Mouse (Mus musculus) brown adipose tissue, adult 24 weeks (tissue): Measurements from ENCODE around the gene Nup62. TPM values are rescaled to one million over a fixed set of nuclear protein-coding genes. Genes with fewer than 3 reads are reported as not detected.

Experiments
- H3K27ac ChIP-seq: fragments of 200-500 bp; replicated peaks from 2 replicates; pipeline ENCODE4 v1.5.1; 2012; ENCODE audit warnings: low read depth, mild to moderate bottlenecking, low read length
- H3K4me1 ChIP-seq: fragments of 200-500 bp; 2 replicates; pipeline ENCODE4 v1.6.1; 2012; ENCODE audit warnings: low read length, mixed read lengths; ENCODE audit not compliant: control insufficient read depth, insufficient read depth, insufficient read length
- H3K4me3 ChIP-seq: fragments of 200-500 bp; 2 replicates; pipeline ENCODE4 v1.5.1; 2012; ENCODE audit warnings: low read depth, mild to moderate bottlenecking, low read length, moderate library complexity; ENCODE audit not compliant: insufficient read depth
- polyA plus RNA-seq: library from polyadenylated mRNA; stranded (reverse); fragments of >200 nt; gene quantifications from 2 replicates; pipeline ENCODE4 v1.2.4, GENCODE M21; 2012; ENCODE audit not compliant: missing spikeins, insufficient read depth, insufficient read length

Gene Nup62
- polyA plus RNA-seq, 1 experiment, result 8.2 TPM

DNA sequence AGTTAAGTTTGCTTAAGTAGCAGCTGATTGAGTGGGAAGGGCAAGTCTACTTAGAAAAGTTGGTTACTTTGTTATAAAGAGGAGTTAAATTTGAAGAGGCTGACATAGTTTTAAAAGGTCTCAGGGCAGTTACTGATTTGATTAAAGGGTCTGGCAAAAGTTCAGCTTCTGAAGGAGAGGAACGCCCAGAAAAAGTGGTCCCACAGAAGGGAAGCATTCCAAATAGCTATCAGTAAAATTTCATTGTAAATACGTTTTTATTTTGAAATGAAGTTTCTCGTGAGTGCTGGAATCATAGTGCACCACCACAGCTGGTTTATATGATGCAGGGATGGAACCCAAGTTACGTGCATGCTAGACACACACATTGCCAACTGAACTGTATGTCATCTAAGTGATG lies 16.9 kb downstream of the Nup62 start:
- H3K4me3 ChIP-seq, result no peak overlapping the region
- peaks cover 8% of the 10 kb centered on the region for H3K4me1 ChIP-seq
- no peak overlapping the region for H3K27ac ChIP-seq

DNA sequence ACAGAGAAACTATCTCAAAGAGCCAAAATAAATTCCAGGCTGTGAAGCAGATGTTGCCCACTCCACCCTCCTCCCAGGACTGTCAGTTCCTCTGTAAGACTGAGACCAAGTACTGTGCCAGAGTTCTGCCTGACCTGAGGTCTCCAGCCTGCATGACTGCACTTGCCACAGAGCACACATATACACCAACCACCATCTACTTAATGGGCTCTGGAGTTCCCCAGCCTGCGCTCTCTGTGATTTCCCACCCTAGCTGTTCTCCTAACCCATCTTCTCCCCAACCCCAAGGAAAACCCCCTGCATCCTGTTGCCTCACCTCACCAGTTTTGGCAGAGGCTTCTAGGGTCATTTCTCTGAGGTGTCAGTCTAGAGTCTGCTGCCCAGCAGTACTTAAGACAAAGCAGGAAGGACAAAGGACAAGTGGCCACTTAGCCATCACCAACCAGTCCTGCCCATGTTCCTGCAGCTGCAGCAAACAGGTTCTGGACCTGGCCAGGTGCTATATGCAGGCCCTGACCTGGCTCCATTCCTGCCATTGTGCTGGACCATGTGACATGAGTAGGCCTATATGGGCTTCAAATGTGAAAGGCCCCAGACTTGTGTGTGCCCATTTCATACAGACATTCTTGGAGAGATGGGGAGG lies 19.6 kb downstream of the Nup62 start:
- no peak overlapping the region for H3K4me3 ChIP-seq
- peak overlapping the region; percentile 7; the same call in 1 of the 2 replicates for H3K27ac ChIP-seq
- H3K4me1 ChIP-seq, result peaks cover 14% of the 10 kb centered on the region

DNA sequence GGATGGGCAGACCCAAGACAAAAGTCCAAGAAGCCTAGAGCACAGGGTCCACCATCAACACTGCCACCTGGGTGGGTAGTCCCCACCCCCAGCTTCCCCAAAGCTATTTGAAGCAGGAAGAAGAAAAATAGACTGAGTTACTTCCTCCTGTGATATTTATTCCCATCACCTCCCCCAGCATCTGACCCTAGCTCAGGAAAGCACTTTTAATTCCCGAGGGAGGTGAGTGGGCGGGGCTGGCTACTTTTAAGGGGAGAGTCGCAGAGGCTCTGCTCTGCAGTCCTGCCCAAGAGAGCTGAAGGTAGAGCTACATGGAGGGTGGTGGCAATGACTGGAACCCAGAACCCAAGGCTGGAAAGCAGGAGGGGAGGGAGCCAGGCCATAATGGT lies 20.1 kb downstream of the Nup62 start:
- H3K4me1 ChIP-seq, result peaks cover 14% of the 10 kb centered on the region
- H3K27ac ChIP-seq, result peak overlapping the region; percentile 15; the same call in 1 of the 2 replicates
- no peak overlapping the region for H3K4me3 ChIP-seq

DNA sequence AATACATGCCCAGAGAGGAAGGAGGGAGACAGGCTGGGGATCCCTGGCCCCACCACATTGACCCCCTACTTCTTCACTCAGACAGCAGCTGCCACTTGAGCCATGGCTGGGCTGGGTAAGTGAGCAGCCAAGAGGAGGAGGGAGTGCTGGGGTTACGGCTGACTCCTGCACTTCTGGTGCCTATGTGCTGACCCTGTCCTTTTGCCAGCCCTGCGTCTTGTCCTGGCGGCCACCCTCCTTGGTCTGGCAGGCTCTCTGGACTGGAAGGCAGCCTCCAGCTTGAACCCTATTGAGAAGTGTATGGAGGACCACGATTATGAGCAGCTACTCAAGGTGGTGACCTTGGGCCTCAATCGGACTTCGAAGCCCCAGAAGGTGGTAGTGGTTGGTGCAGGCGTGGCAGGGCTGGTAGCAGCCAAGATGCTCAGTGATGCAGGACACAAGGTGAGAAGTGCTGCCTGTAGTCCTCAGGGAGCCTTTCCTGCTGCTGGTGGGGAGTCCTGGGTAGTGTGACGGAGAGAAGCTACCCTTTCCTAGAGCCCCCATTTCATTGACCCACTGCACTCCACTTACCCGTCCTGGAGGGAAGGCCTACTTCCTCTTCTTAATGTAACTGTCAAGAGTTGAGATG lies 20.6 kb downstream of the Nup62 start:
- Histone ChIP-seq H3K4me3 (no peak overlapping the region), H3K27ac (peak overlapping the region; percentile 15; the same call in 1 of the 2 replicates), H3K4me1 (peaks cover 14% of the 10 kb centered on the region)

DNA sequence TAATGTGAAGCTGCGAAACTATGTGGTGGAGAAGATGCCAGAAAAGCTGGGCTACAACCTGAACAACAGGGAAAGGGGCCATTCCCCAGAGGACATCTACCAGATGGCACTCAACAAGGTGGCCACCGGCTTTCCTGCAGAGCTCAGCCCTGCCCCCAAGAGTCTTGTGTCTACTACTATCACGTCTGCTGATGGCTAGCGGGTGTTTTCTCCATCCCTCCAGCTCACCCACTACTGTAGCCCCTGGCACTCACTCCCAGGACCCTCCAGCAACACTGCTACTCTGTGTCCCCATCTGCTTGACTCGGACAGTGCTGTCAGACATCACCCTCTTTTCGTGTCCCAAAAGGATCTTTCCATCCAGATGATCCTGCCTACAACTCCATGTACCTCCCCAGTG lies 22.2 kb downstream of the Nup62 start:
- Histone ChIP-seq H3K4me3 (no peak overlapping the region), H3K4me1 (peaks cover 14% of the 10 kb centered on the region), H3K27ac (no peak overlapping the region)

DNA sequence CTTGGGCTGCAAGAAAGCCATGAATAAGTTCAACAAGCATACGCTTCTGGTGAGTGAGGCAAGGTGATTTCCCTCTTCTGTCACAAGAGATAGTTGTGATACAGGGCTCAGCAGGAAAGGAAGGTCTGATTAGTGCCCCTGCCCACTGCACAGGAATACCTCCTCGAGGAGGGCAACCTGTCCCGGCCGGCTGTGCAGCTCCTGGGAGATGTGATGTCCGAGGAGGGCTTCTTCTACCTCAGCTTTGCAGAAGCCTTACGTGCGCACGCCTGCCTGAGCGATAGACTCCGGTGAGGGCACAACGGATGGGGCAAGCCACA lies 23.2 kb downstream of the Nup62 start:
- H3K4me1 ChIP-seq, result peaks cover 14% of the 10 kb centered on the region
- H3K27ac ChIP-seq, result no peak overlapping the region
- H3K4me3 ChIP-seq, result no peak overlapping the region

DNA sequence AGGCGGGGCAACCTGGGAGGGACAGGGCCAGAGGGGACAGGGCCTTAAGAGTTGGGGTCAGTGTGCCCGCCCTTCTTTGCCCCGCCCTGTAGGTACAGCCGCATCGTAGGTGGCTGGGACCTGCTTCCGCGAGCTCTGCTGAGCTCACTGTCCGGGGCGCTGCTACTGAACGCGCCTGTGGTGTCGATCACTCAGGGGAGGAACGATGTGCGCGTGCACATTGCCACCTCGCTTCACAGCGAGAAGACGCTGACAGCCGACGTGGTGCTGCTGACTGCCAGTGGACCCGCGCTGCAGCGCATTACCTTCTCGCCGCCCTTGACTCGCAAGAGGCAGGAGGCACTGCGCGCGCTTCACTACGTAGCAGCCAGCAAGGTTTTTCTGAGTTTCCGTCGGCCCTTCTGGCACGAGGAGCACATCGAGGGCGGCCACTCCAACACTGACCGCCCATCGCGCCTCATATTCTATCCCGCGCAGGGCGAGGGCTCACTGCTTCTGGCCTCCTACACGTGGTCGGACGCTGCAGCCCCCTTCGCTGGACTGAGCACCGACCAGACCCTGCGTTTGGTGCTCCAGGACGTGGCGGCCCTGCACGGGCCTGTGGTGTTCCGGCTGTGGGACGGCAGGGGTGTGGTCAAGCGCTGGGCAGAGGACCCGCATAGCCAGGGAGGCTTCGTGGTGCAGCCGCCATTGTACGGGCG lies 23.8 kb downstream of the Nup62 start:
- H3K27ac ChIP-seq, result no peak overlapping the region

DNA sequence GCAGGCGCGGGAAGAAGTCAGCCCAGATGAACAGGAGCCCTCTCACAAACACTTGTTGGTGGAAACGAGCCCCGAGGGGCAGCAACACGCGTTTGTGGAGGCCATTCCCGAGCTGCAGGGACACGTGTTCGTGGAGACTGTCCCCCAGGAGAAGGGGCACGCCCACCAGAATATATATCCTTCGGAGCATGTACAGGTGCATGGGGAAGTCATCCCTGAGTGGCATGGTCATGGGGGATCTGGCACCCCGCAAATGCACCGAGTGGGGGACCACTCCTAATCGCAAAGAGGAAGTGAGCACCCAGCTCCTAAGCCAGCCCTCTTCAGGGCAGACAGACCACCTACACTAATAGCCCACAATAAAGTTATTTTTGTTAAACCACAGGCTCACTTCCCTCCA lies 24.5 kb downstream of the Nup62 start:
- H3K4me3 ChIP-seq, result no peak overlapping the region
- H3K27ac ChIP-seq, result no peak overlapping the region
- peaks cover 14% of the 10 kb centered on the region for H3K4me1 ChIP-seq

More for the DNA sequence above, 23.8 kb downstream of the Nup62 start:
- H3K4me1 ChIP-seq, result peaks cover 14% of the 10 kb centered on the region
- H3K4me3 ChIP-seq, result peak overlapping the region; percentile 37

DNA sequence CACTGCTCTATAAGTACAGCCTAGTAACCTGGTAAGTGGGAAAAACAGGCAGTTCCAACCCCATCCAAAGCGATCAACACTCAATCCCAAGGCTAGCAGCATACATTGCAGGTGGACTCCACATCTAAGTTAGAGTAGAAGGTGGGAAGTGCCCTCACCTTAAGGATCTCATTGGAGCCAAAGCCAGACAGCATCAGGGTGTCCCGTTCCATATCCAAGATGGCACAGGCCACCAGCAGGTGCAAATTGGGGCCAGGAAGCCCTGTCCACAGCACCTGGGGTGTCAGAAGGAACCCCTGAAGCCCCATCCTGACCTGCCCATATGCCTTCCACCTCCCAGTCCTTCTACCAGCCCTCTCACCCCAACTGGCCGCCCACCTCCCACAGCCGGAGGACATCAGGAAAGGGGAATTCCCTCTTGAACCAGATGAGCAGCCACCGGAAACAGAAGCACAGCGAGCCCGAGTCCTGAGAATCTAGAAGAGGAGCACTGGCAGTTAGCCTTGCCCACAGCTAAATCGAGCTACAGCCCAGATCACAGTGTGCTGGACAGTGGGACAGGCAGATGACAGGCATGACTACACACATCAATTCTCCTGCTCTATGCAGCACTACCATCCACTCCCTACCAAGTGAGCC lies 26.1 kb downstream of the Nup62 start:
- no peak overlapping the region for H3K27ac ChIP-seq
- no peak overlapping the region for H3K4me3 ChIP-seq

DNA sequence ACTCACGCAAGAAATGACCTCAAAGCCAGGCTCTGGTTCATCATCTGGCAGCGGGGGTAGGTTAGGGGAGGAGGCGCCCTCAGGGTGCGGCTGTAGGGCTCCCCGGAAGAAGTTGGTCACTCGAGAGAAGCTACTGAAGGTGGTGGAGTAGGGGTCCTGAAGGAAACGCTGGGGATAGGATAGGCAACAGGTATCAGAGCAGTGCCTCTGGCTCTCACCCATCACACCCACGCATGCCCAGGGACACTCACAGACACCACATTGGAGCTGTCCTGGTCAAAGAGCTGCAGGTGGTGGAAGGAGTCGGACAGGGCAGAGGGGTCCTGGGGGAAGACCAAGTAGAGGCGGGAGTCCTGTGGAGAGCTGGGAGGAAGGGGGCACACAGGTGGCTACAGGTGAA lies 29.1 kb downstream of the Nup62 start:
- Histone ChIP-seq H3K4me3 (no peak overlapping the region), H3K4me1 (peaks cover 5% of the 10 kb centered on the region), H3K27ac (no peak overlapping the region)

More for the DNA sequence above, 26.1 kb downstream of the Nup62 start:
- H3K4me1 ChIP-seq, result peaks cover 5% of the 10 kb centered on the region

DNA sequence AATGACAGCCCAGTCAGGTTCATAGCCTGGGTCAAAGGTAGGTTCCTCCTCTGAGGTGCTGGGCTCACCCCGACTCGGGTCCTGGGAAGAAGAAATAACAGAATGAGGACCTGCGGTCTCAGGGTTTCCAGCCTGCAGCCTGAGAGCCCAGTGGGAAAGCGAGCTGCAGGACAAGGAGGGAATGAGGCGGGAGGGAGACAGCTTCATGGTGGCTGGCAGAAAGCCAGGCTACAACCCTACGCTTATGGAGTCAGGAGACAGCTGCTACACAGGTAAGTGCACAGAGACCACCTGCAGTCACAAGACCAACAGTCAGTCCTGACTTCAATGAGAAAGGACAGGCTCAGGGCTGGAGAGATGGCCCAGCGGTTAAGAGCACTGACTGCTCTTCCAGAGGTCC lies 30.9 kb downstream of the Nup62 start:
- no peak overlapping the region for H3K27ac ChIP-seq
- no peak overlapping the region for H3K4me3 ChIP-seq
- peaks cover 3% of the 10 kb centered on the region; the same call in 1 of the 2 replicates for H3K4me1 ChIP-seq

DNA sequence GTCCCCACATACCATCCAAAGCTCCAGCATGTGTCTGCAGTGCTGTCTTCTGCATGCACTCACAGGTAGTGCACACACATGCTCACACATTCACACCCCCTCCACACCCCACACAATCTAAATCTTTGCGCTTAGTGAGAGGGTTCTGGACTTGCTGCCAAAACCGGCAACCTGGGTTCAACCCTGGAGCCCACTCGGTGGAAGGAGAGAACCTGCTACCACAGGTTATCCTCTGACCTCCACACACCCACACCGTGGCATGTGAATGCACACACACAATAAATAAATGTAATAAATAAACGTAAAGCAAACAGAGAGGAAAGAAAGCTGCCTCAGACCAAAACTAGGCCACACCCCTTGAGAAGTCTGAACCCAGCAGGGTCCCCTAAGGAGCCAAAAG lies 31.9 kb downstream of the Nup62 start:
- H3K4me3 ChIP-seq, result peak overlapping the region; percentile 75
- no peak overlapping the region for H3K27ac ChIP-seq
- H3K4me1 ChIP-seq, result peaks cover 3% of the 10 kb centered on the region; the same call in 1 of the 2 replicates

DNA sequence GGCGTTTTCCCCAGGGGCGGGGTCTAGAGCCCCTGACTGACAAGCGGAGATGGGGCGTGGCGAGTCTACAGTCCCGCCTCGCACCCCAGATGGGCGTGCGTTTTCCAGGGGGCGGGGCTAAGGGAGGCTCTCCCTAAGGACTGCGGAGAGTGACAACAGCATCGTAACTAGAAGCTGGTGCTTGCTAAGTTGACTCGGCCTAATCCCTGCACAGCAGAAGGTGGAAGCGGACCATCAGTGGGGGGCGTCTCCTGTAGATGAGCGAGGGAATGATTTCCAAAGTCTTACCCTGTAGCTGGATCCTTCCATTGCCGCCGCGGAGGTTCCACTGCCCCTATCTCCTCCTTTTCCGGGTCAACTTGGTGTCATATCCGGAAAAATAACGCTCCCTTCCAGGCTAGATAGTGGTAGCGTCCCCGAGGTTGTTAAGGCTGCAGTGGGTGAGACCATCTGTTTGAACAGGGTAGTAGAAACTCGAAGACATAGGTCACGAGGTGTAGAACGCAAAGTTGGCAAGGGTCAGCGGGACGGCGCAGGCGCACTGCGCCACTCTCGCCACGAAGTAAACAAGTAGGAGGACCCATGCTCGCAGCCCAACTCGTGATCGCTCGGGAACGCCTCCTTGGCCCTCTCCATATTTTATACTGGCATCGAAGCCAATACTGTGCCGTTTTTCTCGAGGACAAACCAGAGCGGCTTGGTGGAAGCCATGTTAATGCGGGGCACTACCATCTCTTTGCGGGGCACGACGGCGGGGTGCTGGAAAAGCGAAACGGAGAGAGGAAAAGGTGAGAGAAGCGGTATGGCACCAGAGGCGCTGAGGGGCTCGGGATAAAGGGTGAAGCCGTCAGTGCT lies 32.9 kb downstream of the Nup62 start, which contains the start of the genes Akt1s1 and Tbc1d17:
Gene Akt1s1 (plus strand): TSS at position 431 of the 855 bp plus-strand sequence.
Gene Tbc1d17 (minus strand): TSS at position 519 of the 855 bp plus-strand sequence.
- H3K4me3 ChIP-seq, result peak within 1 kb of the TSS; percentile 75
- peaks cover 5% of the 10 kb centered on the region for H3K4me1 ChIP-seq
- peak within 1 kb of the TSS; percentile 96 for H3K27ac ChIP-seq

DNA sequence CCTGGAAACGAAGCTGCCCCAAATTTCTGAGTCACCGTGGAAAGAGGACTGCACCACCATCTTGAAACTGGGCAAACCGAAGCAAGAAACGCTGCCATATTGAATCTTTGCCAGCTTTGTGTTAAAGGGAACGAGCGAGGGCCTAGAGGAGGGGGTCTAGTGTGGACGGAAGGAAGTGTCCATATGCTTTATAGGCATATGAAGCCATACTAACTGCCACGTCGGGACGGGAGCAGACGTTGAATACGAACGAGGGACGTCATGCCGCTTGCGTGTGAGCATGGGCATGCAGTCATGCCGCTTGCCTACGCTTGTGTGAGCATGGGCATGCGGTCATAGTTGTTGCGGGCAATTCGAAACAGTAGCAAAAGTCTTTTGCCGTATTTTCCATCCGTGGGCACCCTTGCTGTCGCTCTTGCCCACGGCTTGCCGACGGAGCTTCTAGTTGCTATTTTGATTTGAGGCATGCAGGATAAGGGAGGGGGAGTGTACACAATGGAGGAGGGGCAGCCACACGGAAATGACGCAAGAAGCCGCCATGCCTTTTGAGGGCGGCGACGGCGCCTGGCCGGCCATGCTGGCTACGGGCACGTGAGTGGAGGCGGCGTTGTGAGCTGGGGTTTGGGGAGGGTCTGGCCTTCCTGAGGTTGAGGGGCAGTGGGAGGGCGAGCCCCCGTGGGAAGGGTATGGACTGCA lies 33.7 kb downstream of the Nup62 start:
- Histone ChIP-seq H3K4me1 (peaks cover 5% of the 10 kb centered on the region), H3K27ac (peak overlapping the region; percentile 96), H3K4me3 (peak overlapping the region; percentile 73)
